Mouse (Mus musculus): Measurements from ENCODE around the gene Zbtb7a. TPM values are rescaled to one million over a fixed set of nuclear protein-coding genes. Genes with fewer than 3 reads are reported as not detected.

Gene Zbtb7a
- total RNA-seq, 4 experiments from 2014 or later = 106 to 115 (median 112) TPM

DNA sequence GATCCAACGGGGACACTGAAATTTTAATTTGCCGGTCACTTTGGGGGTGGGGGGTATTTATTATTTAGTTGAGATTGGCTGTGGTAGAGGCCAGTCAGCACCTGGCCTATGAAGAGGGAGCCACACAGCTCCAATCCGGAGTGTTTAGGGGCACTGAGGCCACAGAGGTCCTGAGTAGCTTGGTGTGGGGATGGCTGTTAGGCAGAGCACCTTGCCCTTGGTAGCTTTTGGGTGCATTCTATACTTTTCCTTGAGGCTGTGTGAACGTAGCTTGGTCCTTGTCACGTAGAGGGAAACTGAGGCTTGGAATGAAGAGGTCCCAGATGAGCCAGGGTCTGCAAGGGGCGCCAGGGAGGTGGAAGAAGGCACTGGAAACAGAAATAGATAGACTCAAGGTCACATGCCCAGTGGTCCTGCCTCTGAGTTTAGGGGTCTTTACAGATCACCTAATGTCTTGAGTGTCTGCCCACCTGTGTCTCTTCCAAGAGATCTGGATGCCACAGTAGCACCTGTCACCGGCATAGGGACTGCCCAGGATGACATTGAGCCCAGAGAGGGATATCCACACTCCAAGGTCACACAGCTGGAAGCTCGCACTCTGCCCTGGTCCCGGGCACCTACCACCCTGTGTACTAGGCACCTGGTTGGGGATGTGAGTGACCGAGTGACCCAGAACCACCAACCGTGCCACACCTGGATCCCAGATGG lies 4.0 kb downstream of the Zbtb7a start:
- no peak for DNase-seq (ENCODE audit: low spot score in 2 of 2)

DNA sequence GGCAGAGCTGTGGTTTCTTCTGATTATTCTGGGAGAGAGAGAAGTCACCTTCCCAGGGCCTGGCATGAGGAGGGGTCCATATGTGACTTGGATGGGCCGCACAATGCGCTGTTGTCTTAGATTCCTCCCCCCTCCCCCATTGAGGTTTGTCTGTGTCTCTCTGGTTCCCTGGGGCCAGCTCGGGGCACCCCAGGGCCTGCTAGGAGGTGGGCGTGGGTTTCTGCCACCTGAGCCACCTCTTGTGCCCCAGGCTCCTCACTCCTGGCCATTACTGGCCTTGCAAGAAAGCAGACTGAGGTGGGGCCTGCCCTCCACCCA lies 4.5 kb downstream of the Zbtb7a start:
- DNase-seq (ENCODE audit: low spot score in 2 of 2) = no peak

DNA sequence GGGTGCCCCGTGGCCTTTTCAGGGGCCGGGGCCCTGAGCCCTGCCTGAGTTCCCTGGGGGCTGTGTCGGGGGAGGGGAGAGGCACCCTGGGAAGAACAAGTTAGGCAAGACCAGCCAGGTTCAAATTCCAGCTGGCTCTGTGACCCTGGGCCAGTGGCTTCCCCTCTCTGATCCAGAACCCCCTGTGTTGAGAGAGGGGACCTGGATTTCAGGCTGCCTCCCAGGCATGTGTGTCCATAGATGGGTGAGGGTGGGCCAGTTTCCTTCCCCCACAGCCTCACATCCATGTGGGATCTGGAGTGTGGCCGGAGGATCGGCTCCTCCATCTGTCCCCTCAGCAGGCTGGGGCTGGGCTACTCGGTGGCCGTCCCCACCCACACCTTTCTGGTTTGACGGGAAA lies 5.0 kb downstream of the Zbtb7a start:
- DNase-seq (ENCODE audit: low spot score in 2 of 2) = no peak

DNA sequence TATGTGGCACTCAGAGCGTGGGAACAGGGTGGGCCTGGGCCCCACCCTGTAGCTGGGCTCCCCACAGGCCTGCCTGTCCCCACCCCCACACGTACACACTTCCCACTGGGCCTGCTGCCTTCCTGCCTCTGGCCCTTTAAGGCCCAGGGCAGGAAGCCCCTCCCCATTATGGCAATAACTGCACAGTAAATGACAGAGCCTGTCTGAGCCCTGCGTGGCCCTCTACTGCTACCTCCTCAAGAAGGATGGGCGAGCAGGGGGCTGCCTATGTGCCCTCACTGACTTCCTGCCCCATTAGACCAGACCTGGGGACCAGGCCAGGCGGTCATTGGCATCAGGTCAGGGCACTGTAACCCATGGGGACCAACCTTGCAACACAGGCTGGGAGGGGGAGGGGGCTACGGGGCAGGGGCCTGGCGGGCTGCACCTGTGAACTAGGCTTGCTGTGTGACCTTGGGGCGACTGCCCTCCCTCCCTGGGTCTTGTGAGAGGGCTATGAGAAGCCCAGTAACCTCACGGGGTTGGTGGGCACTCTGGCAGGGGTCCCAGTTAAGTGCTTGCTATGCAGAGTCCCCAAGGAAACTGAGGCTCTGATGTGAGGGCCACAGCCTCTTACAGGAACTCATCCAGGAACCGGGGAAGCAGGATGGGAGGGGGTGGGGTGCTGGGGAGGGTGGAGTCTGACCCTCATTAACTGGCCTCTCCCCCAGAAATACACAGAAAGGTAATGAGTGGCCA lies 5.9 kb downstream of the Zbtb7a start:
- no peak for DNase-seq (ENCODE audit: low spot score in 2 of 2)

DNA sequence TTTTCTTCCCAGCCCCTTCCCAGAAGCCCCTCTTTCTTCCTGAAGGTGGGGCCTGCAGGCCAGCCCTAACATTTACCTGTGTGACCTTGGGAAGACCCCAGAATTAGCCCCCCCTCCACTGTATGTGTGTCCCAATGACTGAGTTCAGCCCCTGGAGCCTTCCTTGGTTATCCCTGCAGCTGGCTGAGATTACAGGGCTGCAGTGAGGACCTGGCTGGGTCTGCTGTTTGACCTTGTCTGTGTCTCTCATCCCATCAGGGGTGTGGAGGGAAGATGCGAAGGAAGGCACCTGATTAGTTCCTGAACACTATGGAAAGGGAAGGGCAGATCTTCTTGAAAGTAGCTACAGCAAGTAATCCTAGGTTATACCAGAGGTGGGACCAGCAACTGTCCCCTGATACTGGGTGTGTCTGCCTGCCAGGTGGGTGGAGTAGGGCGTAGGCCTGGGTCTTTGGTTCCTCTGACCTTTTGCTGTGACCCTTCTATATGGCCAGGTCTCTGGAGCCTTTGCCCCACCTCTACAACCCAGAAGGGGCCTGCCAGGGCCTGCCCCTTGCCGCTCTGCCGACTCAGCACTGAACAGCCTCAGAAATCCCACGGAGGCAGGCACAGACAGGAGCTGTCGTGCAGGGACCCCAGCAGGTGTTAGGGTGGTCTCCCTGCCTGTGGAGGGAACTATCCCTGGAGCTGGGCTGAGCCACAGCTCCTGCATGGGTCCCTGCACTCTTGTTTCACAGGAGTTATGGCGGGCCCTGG lies 6.6 kb downstream of the Zbtb7a start:
- no peak for DNase-seq (ENCODE audit: low spot score in 2 of 2)

DNA sequence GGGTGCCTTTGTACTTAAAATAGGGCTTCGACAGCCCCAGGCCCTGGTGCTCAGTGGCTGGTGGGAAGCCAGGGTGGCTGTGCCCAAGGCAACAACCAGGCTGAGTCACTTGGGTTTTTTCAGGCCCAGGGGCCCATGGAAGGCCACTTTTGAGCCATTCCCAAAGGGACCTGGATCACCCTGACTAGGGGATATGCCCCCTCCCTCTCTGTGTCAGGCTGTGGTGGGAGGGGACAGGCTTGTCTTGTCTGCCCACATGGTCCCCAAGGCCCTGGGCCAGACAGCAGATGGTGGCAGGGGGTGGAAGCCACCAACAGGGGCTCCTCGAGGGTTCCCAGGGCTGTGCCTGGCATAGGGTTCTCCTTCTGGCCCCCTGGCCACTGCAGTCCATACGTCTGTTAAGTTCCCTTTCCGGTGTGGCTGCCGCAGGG lies 7.5 kb downstream of the Zbtb7a start:
- DNase-seq (ENCODE audit: low spot score in 2 of 2) = no peak

DNA sequence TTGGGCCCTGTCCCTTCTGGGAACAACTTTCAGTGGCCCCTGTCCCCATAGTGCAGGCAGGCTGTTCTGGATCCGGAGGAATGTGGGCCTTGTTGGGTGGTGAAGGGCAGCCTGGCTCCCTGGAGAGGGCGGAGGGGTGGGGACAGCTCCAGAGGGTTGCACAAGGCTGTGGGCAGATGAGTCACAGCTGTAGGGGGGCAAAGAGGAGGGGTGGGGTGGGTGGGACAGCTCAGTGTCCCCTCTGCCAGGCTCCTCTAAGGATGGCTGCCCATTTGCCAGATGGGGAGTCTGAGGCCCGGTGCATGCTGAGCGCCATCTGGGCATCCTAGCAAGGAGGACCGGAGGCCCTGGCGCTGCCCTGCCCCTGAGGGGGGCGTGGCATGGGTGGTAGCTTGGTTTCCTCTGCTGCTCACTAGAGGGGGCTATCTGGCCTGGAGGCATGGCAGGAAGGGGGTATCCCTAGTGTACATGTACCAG lies 8.2 kb downstream of the Zbtb7a start:
- no peak for DNase-seq (ENCODE audit: low spot score in 2 of 2)

DNA sequence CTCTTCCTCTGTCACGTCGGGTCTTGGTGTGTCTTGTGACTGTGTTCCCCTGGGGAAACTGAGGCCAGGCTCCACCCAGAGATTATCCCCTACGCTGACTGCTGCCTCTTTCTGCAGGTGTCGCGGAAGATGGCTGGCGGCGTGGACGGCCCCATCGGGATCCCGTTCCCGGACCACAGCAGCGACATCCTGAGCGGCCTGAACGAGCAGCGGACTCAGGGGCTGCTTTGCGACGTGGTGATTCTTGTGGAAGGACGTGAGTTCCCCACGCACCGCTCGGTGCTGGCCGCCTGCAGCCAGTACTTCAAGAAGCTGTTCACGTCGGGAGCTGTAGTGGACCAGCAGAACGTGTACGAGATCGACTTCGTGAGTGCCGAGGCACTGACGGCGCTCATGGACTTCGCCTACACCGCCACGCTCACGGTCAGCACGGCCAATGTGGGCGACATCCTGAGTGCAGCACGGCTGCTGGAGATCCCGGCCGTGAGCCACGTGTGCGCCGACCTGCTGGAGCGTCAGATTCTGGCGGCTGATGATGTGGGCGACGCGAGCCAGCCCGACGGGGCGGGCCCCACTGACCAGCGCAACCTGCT lies 8.9 kb downstream of the Zbtb7a start:
- DNase-seq (ENCODE audit: low spot score in 2 of 2) = no peak

DNA sequence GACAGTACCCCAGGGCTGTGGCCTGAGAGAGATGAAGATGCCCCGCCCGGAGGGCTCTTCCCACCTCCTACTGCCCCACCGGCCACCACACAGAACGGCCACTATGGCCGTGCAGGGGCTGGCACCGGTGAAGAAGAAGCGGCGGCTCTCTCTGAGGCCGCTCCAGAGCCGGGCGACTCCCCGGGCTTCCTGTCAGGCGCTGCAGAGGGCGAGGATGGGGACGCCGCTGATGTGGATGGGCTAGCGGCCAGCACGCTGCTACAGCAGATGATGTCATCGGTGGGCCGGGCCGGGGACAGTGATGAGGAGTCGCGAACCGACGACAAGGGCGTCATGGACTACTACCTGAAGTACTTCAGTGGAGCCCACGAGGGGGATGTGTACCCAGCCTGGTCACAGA lies 9.6 kb downstream of the Zbtb7a start:
- no peak for DNase-seq (ENCODE audit: low spot score in 2 of 2)

DNA sequence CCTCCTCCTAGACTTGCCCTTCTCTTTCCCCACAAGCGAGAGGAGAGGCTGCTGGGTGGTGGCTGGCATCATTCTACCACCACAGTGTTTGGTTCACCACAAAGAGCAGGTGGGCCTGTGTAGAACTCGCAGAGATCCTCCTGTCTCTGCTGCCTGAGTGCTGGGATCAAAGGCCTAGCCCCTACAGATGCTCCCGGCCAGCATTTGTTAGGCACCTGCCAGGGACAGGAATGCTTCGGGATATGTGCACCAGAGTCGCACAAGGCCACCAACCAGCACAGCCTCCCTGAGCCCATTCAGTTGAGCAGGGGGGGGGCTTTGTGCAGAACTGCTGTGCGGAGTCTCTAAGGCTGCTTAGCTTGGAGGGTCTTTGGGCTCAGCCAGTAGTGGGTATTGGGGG lies 10.3 kb downstream of the Zbtb7a start:
- no peak for DNase-seq (ENCODE audit: low spot score in 2 of 2)

DNA sequence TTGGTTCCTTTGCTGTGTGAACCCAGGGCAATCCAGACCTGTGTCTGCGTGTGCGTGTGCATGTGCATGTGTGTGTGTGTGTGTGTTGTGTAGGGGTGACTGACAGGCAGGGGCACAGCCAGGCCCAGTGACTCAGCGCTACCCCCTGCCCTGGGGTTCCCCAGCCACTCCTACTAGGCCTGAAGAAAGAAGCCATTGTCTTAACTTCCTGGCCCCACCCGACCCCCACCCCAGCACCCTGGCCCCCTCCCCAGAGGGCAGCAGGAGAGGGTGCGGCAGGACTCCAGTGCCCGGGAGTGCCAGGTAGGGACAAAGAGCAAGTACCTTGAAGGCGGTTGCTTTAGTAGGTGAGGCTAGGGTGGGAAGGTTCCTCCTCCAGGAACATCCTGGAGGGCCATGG lies 10.8 kb downstream of the Zbtb7a start:
- DNase-seq (ENCODE audit: low spot score in 2 of 2) = no peak

DNA sequence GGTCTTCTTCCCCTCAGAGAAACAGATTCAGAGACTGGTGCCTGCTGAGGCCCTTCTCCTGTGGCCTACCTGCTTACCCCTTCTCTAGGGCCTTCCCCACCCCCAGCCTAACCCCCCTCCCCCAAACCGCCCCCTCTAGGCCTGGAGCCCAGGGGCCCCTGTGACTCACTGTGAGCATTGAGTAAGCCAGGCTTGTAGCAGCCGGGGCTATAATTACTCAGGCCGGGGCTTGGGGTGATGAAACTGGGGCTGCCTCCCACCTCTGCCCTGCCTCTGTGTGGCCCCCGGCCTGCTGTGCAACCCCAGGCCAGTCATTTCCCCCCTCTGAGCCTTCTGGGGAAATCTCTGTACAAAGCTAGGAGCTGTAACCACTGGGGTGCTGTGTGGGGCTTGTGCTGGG lies 11.3 kb downstream of the Zbtb7a start:
- no peak for DNase-seq (ENCODE audit: low spot score in 2 of 2)

DNA sequence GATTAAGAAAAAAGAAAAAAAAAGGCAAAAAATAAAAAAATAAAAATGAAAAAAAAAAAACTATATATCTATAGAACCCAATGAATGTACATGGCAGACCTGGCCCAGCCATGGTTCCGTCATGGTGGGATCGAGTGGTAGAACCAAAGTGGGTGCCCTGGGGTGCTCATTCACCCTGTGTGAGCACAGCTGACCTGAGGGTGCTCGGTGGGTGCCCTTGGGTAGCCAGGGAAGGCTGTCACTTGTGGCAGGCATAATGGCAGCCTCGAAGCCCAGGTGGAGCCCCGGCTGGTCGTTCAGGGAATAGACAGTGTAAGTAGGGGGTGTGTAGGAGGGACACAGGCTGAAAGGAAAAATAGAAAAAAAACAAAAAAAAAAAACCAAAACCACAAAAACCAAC lies 16.2 kb downstream of the Zbtb7a start:
- no peak for DNase-seq (ENCODE audit: low spot score in 2 of 2)

DNA sequence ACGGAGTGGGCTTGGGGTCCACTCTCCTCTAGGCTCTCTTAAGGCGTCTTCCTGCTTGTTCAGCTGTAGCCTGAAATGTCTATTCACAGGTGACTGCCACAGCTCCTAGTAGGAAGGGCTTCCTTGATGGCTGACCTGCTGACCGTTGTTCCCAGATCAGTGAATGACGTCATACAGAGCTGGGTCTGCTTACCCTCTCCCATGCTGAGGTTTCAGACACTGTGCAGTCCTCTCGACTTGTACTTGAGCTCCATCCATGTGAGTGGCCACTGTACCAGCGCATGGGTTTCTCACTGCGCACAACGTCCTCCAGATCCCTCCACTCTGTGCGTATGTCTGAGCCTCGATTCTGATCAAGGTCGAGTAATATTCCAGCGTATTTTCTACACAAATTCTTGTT lies 17.6 kb downstream of the Zbtb7a start:
- no peak for DNase-seq (ENCODE audit: low spot score in 2 of 2)

DNA sequence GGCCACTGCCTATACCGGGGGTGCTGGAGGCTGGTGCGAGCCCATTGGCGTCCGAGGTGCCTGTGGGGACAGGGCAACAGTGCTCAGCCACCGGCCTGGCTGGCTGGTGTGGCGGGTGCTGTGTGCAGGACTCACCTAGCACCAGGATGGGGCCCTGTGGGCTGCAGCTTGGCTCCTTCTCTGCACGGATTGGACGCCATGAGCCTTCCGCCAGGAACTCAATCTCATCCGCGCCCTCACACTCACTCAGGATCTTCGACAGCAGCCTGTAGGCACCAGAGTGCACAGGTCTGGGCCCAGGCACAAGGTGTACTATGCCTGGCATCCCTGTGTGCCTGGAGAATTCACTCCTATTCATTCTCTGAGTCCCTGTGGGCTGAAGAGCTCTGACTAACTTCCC lies 19.3 kb downstream of the Zbtb7a start:
- no peak for DNase-seq (ENCODE audit: low spot score in 2 of 2)

DNA sequence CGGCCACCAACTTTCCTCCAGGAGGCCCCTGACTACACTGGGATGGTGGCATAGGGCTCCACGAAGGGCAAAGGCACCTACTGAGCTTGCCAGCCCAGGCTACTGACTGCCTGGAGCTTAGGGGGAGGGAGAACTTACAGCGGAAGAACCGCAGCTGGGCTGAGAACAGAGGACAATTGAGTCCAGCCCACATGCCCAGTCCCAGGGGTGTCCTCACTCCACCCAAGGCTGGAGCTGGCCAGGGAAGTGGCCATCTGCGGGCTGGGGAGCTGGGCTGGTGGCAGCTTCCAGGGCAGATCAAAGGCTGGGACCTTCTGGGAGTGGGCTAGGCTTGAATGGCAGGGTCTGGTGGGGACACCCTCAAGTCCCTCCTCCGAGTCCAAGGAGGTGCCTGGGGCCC lies 19.7 kb downstream of the Zbtb7a start:
- no peak for DNase-seq (ENCODE audit: low spot score in 2 of 2)

DNA sequence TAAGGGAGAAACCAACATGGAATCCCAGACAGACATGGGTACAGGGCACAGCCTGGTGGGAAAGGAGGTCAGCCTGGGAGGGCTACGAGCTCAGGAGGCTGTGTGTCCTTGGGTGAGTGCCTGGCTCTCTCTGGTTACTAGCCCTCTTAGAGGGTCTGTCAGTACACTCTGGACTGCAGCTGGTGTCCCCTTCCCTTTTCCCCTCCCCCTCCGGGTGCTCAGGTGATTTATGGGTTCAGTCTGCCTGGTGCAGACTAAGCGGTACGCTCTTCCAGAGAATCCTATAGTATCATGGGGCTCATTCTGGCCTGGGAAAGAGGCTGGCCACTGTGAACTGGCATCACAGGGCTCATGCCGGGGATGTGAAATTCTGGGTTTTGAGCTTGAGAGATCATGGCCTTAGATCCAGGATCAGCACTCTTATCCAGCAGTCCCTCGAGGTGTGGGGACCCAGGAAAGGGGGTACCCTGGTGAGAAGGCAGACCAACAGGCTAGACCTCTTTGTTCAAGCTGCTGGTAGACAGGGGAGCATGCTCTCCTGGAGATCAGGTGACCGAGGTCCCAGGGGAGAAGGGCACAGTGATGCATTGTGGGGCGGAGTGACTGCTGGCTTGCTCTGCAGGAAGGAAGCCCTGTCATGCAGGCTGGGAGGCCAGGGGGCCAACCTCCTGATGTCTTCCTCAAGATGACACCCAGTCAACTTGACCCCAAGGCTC lies 26.7 kb downstream of the Zbtb7a start:
- no peak for DNase-seq (ENCODE audit: low spot score in 2 of 2)

DNA sequence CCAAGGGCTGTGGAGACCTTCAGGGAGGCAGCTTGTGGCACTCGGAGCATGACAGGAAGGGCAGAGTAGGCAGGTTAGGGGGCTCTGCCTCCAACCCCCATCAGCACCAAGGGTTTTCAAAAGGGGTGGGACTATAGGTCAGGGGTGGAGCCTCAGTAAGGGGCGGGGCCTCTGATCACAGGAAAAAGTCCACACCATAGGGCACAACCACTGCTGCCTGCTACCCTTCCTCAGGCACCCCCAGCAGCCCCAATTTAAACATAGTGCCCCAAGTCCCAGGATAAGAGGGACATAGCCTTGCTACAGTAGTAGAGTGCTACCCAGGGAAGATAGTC lies 27.3 kb downstream of the Zbtb7a start:
- no peak for DNase-seq (ENCODE audit: low spot score in 2 of 2)

DNA sequence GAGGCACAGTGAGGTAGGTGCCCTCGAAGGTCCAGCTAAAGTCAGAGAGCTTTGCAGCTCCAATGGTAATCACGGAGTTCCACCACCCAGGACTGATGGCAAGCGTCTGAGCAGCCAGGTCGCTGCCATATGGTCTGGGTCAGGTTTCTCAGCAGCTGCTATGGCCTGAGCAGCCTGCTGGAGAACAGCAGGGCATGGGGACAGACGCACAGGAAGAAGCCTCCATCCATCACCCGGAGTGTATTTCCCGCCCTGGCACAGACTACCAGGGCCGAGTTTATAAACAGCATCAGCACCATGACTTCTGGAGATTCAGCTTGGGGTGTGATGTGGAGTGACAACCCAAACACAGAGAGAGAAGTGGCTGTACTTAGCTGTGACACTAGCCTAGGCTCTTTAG lies 30.1 kb downstream of the Zbtb7a start:
- DNase-seq (ENCODE audit: low spot score in 2 of 2) = no peak

DNA sequence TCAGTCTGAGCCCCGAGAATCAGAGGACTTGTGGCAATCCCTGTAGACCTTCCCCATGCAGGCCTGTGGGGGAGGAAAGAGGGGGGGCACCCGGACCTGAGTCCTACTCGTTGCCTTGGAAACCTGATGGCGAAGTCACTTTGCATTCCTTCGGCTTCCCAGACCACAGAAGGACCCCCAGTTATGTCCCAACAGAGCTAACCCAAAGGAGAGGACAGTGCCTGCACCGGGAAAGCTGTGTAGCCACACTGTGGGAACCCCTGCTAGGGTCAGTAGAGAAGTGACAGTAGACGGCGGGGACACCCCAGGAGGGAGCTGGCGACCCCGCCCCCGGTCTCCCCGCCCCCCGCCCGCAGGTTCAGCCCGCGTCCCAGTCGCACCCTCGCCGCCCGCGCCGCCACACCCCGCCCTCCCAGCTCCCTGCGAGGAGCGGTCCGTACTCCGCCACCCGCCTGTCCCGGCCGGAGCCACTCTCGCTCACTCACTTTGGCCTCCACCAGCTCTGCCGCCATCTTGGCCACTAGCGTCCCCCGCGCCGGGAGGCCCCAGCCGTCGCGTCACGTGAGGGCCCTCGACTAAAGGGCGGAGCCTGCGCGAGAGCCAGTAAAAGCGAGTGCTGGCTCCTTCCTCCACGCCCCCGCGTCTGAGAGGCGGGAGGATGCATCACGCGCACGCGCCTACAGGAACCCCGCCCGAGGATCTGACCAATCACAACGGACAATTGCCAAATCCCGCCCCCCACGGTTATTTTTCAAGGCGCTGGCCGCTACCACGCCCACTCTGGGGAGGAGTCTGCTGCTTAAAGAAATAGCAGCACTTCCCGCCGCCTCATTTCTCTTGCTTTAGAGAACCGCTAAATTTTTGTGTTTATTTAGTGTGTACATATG lies 32.4 kb downstream of the Zbtb7a start, which contains the start of gene Pias4:
Pias4 (minus strand) TSS at position 724 of the 887 bp plus-strand sequence.
- DNase-seq (ENCODE audit: low spot score in 2 of 2) = peak; percentile 99 to 100

DNA sequence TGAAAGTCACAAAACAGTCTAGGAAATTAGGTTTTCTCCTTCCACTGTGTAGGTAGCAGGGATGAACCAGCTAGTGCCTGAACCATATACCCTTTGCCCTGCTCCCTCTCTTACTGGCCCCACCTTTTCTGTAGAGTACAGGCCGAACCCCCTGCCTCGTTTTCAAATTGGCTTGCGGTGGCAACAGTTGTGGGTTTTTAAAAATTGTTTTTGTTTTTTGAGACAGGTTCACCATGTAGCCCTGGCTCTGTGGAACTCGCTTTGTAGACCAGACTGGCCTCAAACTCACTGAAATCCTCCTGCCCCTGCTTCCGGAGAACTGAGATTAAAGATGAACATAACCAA lies 33.0 kb downstream of the Zbtb7a start:
- DNase-seq (ENCODE audit: low spot score in 2 of 2) = no peak
